Mouse (Mus musculus): ENCODE measurements around the gene Zfp759. TPM values are rescaled to one million over a fixed set of nuclear protein-coding genes. Genes with fewer than 3 reads are reported as not detected.

The Zfp759 gene
- polyA plus RNA-seq (2014; fragmentation: Illumina TruSeq; extraction: RNeasy Lipid Tissue Mini Kit (QIAGEN cat#74804)): 30.8 TPM

DNA sequence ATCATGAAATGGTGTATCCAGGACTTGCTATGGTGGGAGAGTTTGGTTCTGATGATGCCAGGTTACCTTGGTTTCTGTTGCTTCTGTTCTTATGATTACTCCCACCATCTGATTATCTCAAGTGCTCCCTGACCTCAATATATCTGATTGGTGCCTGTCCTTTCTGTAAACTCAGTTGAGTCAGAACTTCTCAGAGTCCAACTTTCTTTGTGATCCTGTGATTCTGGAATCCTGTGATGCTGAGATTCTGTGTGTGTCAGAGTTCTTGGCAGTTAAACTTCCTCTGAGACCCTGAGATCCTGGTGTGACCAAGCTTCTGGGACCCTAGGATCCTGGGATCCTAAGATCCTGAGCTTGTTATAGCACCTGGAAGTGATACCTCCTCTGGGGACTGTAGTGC, at the start of gene Zfp759:
Zfp759 (plus strand) TSS at position 301 of the 400 bp plus-strand sequence.

DNA sequence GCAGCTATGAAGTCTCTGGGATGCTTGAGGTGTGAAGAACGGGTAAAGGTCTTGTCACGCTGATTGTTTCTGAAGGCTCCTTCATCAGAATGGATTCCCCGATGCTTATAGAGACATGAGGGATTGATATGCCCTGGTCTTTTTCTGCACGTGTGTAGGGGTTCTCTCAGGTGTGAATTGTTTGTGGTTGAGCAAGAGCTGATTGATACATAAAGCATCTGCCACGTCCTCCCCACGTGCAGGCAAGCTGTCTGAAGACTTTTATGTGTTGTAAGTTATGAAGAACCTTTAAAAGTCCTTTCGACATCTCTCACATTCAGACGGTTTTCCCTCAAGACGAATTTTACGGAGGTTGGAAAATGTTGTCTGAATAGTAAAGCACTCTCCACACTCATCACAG, 23.6 kb upstream of the Zfp759 start, which contains the start of gene Zfp708:
Zfp708 (minus strand) TSS at position 101 of the 400 bp plus-strand sequence.

DNA sequence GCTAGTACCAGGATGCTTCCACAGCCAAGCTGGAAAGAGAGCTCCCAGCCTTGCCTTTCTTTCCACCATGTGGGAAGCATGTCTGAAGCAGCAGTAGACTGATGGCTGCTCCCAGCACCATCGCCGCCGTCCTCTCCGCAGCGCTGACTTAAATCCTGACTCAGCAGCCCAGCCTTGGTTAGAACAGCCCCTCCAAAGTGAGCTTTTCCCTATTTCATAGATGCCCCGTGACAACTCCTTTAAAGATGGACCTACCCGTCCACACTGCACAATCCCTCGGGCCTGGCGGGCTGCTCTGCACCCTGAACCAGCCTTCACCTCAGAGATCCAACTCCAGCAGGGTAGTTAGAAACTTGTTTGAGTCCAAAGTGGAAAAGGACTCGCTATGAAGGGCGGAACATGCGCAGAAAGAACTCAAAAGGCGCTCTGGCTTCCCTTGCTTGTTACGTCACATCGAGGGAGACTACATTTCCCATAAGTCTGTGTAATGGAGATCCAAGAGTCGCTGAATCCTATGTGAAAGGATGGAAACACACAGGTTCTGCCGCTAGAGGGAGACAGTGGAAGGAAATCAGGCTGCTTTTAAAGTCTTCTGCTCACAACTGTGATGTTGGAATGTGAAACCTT, 13.2 kb upstream of the Zfp759 start, which contains the start of gene Gm28557:
Gm28557 (minus strand) TSS at position 411 of the 627 bp plus-strand sequence.

GRCm38 (mm10) chr13:67116163-67116562, 5.3 kb upstream of the Zfp759 start, which contains the start of gene Rslcan18:
Gene Rslcan18, minus strand, starts transcription at chr13:67116263.

GRCm38 (mm10) chr13:67172991-67173722, 51.7 kb downstream of the Zfp759 start, which contains the start of gene Rsl1:
Gene Rsl1, plus strand, starts transcription at chr13:67173182.

Other genes with a start within 250 kb of the Zfp759 start
- gene Gm10767, start 216.7 kb upstream of the Zfp759 start, polyA plus RNA-seq (2014; fragmentation: Illumina TruSeq; extraction: RNeasy Lipid Tissue Mini Kit (QIAGEN cat#74804)): 1.8 TPM
- 23.4 TPM for gene Zfp712, start 60.5 kb upstream of the Zfp759 start, polyA plus RNA-seq (2014; fragmentation: Illumina TruSeq; extraction: RNeasy Lipid Tissue Mini Kit (QIAGEN cat#74804))
- gene Zfp708, start 23.7 kb upstream of the Zfp759 start, polyA plus RNA-seq (2014; fragmentation: Illumina TruSeq; extraction: RNeasy Lipid Tissue Mini Kit (QIAGEN cat#74804)): 42.0 TPM
- 7.5 TPM for gene Gm28557, start 13.1 kb upstream of the Zfp759 start, polyA plus RNA-seq (2014; fragmentation: Illumina TruSeq; extraction: RNeasy Lipid Tissue Mini Kit (QIAGEN cat#74804))
- 1.8 TPM for gene Rslcan18, start 5.4 kb upstream of the Zfp759 start, polyA plus RNA-seq (2014; fragmentation: Illumina TruSeq; extraction: RNeasy Lipid Tissue Mini Kit (QIAGEN cat#74804))
- 42.0 TPM for gene Rsl1, start 51.5 kb downstream of the Zfp759 start, polyA plus RNA-seq (2014; fragmentation: Illumina TruSeq; extraction: RNeasy Lipid Tissue Mini Kit (QIAGEN cat#74804))
- 23.7 TPM for gene Zfp455, start 72.8 kb downstream of the Zfp759 start, polyA plus RNA-seq (2014; fragmentation: Illumina TruSeq; extraction: RNeasy Lipid Tissue Mini Kit (QIAGEN cat#74804))
- 11.5 TPM for gene Zfp458, start 156.8 kb downstream of the Zfp759 start, polyA plus RNA-seq (2014; fragmentation: Illumina TruSeq; extraction: RNeasy Lipid Tissue Mini Kit (QIAGEN cat#74804))
- gene Zfp457, start 184.8 kb downstream of the Zfp759 start, polyA plus RNA-seq (2014; fragmentation: Illumina TruSeq; extraction: RNeasy Lipid Tissue Mini Kit (QIAGEN cat#74804)): 0.63 TPM
- 39.4 TPM for gene Zfp595, start 210.9 kb downstream of the Zfp759 start, polyA plus RNA-seq (2014; fragmentation: Illumina TruSeq; extraction: RNeasy Lipid Tissue Mini Kit (QIAGEN cat#74804))
- not detected for gene Gm28044, start 238.9 kb downstream of the Zfp759 start, polyA plus RNA-seq (2014; fragmentation: Illumina TruSeq; extraction: RNeasy Lipid Tissue Mini Kit (QIAGEN cat#74804))
- 26.2 TPM for gene Zfp953, start 238.9 kb downstream of the Zfp759 start, polyA plus RNA-seq (2014; fragmentation: Illumina TruSeq; extraction: RNeasy Lipid Tissue Mini Kit (QIAGEN cat#74804))

Measured in ovary, adult 10 weeks (tissue).